12 mouse cellular contexts compared by ENCODE assay signal in genomic region chr5:92368392-92368791, GRCm38 (mm10). TPM values are rescaled to one million over a fixed set of nuclear protein-coding genes. Genes with fewer than 3 reads are reported as not detected.
A peak's percentile ranks its signal among the peaks of the same experiment; 100 is the strongest.
DNase-seq lines count a peak whose midpoint lies in the region; ATAC-seq lines count a peak whose summit lies in the region.
"Had no signal": no experiment of that assay in that cellular context is flagged by ENCODE, and none has a peak within 500 bp of the region (broad histone marks: within the 10 kb centered on the region; RNA-seq: fewer than 3 reads in every experiment).

No protein-coding gene starts in this region.

- H3K27ac ChIP-seq in heart, embryonic 15.5 days: 0 out of 2 replicates have a peak overlapping the region, but pooled peaks have one; percentile 15
- H3K27ac ChIP-seq: forebrain, embryonic 13.5 days; midbrain, embryonic 13.5 days had no signal

- no peak for ATAC-seq in heart, embryonic 15.5 days (replicated peaks; ENCODE audit: insufficient number of reproducible peaks, insufficient read depth, low FRiP score, low read depth)
- peak; percentile 76 for ATAC-seq in granulocyte monocyte progenitor cell, adult 5-6 weeks (replicated peaks; ENCODE audit: poor library complexity, severe bottlenecking)
- ATAC-seq: liver, embryonic 12.5 days had no signal

- H3K4me2 ChIP-seq in heart, embryonic 15.5 days: no peak overlapping the region
- H3K4me2 ChIP-seq: forebrain, embryonic 13.5 days; liver, embryonic 12.5 days; midbrain, embryonic 13.5 days had no signal

- intact Hi-C loops in heart, postnatal 36 days (cut with DNase I): no loop called here
- intact Hi-C loops in left cerebral cortex, postnatal 4 days (cut with DNase I): no loop called here

- H3K36me3 ChIP-seq in heart, embryonic 15.5 days: no peaks in the 10 kb centered on the region
- H3K36me3 ChIP-seq: liver, embryonic 12.5 days; midbrain, embryonic 13.5 days had no signal

- WGBS in heart, embryonic 15.5 days: 40% methylated on average over 10 of the region's 10 CpGs

- no peaks in the 10 kb centered on the region for H3K27me3 ChIP-seq in heart, embryonic 15.5 days
- H3K27me3 ChIP-seq: forebrain, embryonic 13.5 days; midbrain, embryonic 13.5 days had no signal

- no peaks in the 10 kb centered on the region for H3K9me3 ChIP-seq in heart, embryonic 15.5 days (replicated peaks)
- H3K9me3 ChIP-seq: forebrain, embryonic 13.5 days; liver, embryonic 12.5 days; midbrain, embryonic 13.5 days had no signal

- peaks cover 5% of the 10 kb centered on the region; the same call in 1 of the 2 replicates for H3K4me1 ChIP-seq in heart, embryonic 15.5 days (replicated peaks)

- no peak for DNase-seq in heart, postnatal 36 days
- DNase-seq in MN1 (ENCODE audit: low spot score): peak; percentile 64
- peak; percentile 80 for DNase-seq in brain, adult 2 months (ENCODE audit: low read depth, low spot score)
- no peak for DNase-seq in left cerebral cortex, postnatal 4 days
- no peak for DNase-seq in layer of hippocampus, adult 9-10 months (ENCODE audit: low spot score)

- no peak overlapping the region for H3K9ac ChIP-seq in heart, embryonic 15.5 days
- H3K9ac ChIP-seq: forebrain, embryonic 13.5 days; liver, embryonic 12.5 days; midbrain, embryonic 13.5 days had no signal

- H3K4me3 ChIP-seq in heart, embryonic 15.5 days: no peak overlapping the region
- H3K4me3 ChIP-seq: forebrain, embryonic 13.5 days; liver, embryonic 12.5 days; midbrain, embryonic 13.5 days had no signal

RNA-seq across cellular contexts. Expression of gene Cxcl10, which starts 19.7 kb away (rescaled TPM):
- 0.92 and 6.4 TPM in 2 replicates for polyA plus RNA-seq in heart, embryonic 15.5 days (2015; fragmentation: Nextera tagmentation; extraction: Ambion mirVana)
- total RNA-seq in heart, postnatal 36 days (2021): under 1 TPM in 1 of 2 experiments, not detected in 1; 0.28 TPM
- not detected in 2 replicates for total RNA-seq in granulocyte monocyte progenitor cell, adult 5-6 weeks (2014; fragmentation: Nextera tagmentation)
- total RNA-seq in granulocyte monocyte progenitor cell, adult 5-6 weeks (2017): 4.6 and 18.8 TPM in 2 replicates
- not detected for total RNA-seq in left cerebral cortex, postnatal 4 days (2021)
- total RNA-seq: layer of hippocampus, postnatal 14 days had no signal

RNA-seq across cellular contexts. Expression of gene Art3, which starts 36.8 kb away (rescaled TPM):
- 49.4 and 65.5 TPM in 2 replicates for polyA plus RNA-seq in heart, embryonic 15.5 days (2015; fragmentation: Nextera tagmentation; extraction: Ambion mirVana)
- total RNA-seq in heart, postnatal 36 days (2021): 100 to 1,000 TPM; 751 to 829 TPM
- total RNA-seq in granulocyte monocyte progenitor cell, adult 5-6 weeks (2014; fragmentation: Nextera tagmentation): 1.1 TPM in 1 of 2 replicates, not detected in the other
- total RNA-seq in granulocyte monocyte progenitor cell, adult 5-6 weeks (2017): 4.8 TPM in 1 of 2 replicates, not detected in the other
- 1 to 10 TPM; 4.1 to 5.6 TPM for total RNA-seq in left cerebral cortex, postnatal 4 days (2021)

RNA-seq across cellular contexts. Expression of gene Cxcl9, which starts 40.5 kb away (rescaled TPM):
- 0.49 TPM in 1 of 2 replicates, not detected in the other for polyA plus RNA-seq in heart, embryonic 15.5 days (2015; fragmentation: Nextera tagmentation; extraction: Ambion mirVana)
- total RNA-seq in heart, postnatal 36 days (2021): 1 to 10 TPM; 1.4 to 2.7 TPM
- total RNA-seq in granulocyte monocyte progenitor cell, adult 5-6 weeks (2014; fragmentation: Nextera tagmentation): not detected in 2 replicates
- total RNA-seq in granulocyte monocyte progenitor cell, adult 5-6 weeks (2017): 0.22 and 0.52 TPM in 2 replicates
- total RNA-seq in left cerebral cortex, postnatal 4 days (2021): not detected
- total RNA-seq: layer of hippocampus, postnatal 14 days had no signal
- polyA plus RNA-seq: forebrain, embryonic 13.5 days; liver, embryonic 12.5 days; midbrain, embryonic 13.5 days; stomach, embryonic 14.5 days had no signal

RNA-seq across cellular contexts. Expression of gene Sdad1, which starts 58.1 kb away (rescaled TPM):
- polyA plus RNA-seq in heart, embryonic 15.5 days (2015; fragmentation: Nextera tagmentation; extraction: Ambion mirVana): 20.0 and 23.7 TPM in 2 replicates
- total RNA-seq in heart, postnatal 36 days (2021): 10 to 100 TPM; 11.1 to 12.5 TPM
- 41.2 and 46.9 TPM in 2 replicates for total RNA-seq in granulocyte monocyte progenitor cell, adult 5-6 weeks (2014; fragmentation: Nextera tagmentation)
- 67.5 and 84.2 TPM in 2 replicates for total RNA-seq in granulocyte monocyte progenitor cell, adult 5-6 weeks (2017)
- total RNA-seq in left cerebral cortex, postnatal 4 days (2021): 10 to 100 TPM; 28.2 to 31.0 TPM

Comparison
In these comparisons a context has a peak if more than half of its experiments do, and no peak if none do; other contexts are left out.
1. DNase-seq: peak in MN1 (single experiment) and brain, adult 2 months (single experiment); none in heart, postnatal 36 days (0 of 2), left cerebral cortex, postnatal 4 days (single experiment) and layer of hippocampus, adult 9-10 months (single experiment).
2. RNA of gene Art3, which starts 36.8 kb away (total RNA-seq): 751 to 829 TPM in heart, postnatal 36 days; 4.1 to 5.6 TPM in left cerebral cortex, postnatal 4 days and 1.1 to 4.8 TPM in granulocyte monocyte progenitor cell, adult 5-6 weeks; every median in the first group is over 100 times any median in the second.